Mouse (Mus musculus) kidney, embryonic 15.5 days (tissue): ENCODE results near the gene Gtf2e1. TPM values are rescaled to one million over a fixed set of nuclear protein-coding genes. Genes with fewer than 3 reads are reported as not detected.
A peak's percentile ranks its signal among the peaks of the same experiment; 100 is the strongest.

Experiments used
- ATAC-seq: fragments of 200-750 bp; cut with Nextera tagmentation; replicated peaks from 2 replicates; pipeline ENCODE4 v1.8.0; 2017; ENCODE audit warnings: moderate TSS enrichment; ENCODE audit not compliant: low FRiP score
- H3K27ac ChIP-seq: fragments of 300-500 bp; sonication (generic); 2 replicates; pipeline ENCODE4 v1.5.1; 2015; ENCODE audit warnings: mild to moderate bottlenecking, inconsistent platforms
- H3K27me3 ChIP-seq: fragments of 300-500 bp; sonication (generic); 2 replicates; pipeline ENCODE4 v1.6.1; 2015; ENCODE audit warnings: inconsistent platforms
- H3K36me3 ChIP-seq: fragments of 300-500 bp; sonication (generic); 2 replicates; pipeline ENCODE4 v1.6.1; 2015; ENCODE audit warnings: inconsistent platforms
- H3K4me1 ChIP-seq: fragments of 300-500 bp; sonication (generic); 2 replicates; pipeline ENCODE4 v1.6.1; 2015; ENCODE audit warnings: inconsistent platforms
- H3K4me2 ChIP-seq: fragments of 300-500 bp; sonication (generic); 2 replicates; pipeline ENCODE4 v1.6.1; 2015; ENCODE audit warnings: moderate library complexity, mild to moderate bottlenecking, inconsistent platforms
- H3K4me3 ChIP-seq: fragments of 300-500 bp; sonication (generic); replicated peaks from 2 replicates; pipeline ENCODE4 v1.5.1; 2015; ENCODE audit warnings: mild to moderate bottlenecking, inconsistent platforms
- H3K9ac ChIP-seq: fragments of 300-500 bp; sonication (generic); 2 replicates; pipeline ENCODE4 v1.6.1; 2015; ENCODE audit warnings: mild to moderate bottlenecking, inconsistent platforms
- H3K9me3 ChIP-seq: fragments of 300-500 bp; sonication (generic); replicated peaks from 2 replicates; pipeline ENCODE4 v1.6.1; 2016; ENCODE audit warnings: inconsistent platforms
- WGBS: fragments of 180-500 bp; shearing (Covaris S2); methylation state at CpG from one replicate; pipeline ENCODE4 v1.1.7; 2015; ENCODE audit warnings: mixed read lengths; 5-methylcytosine and 5-hydroxymethylcytosine counted together
- polyA plus RNA-seq: library from polyadenylated mRNA; unstranded; fragments of >200 nt; fragmentation: Nextera tagmentation; extraction: Ambion mirVana; gene quantifications from 2 replicates; pipeline ENCODE4 v1.2.1, GENCODE M21; 2015

Gene Gtf2e1
- 27.6 and 27.9 TPM in 2 replicates for polyA plus RNA-seq

- 2% methylated on average over 41 of the region's 41 CpGs for WGBS
These were observed at the start of gene Gtf2e1, which contains the start of gene Rabl3 for GRCm38 (mm10) chr16:37539611-37540580. Gene Gtf2e1, minus strand, starts transcription at chr16:37539789. Gene Rabl3, plus strand, starts transcription at chr16:37539885.

DNA sequence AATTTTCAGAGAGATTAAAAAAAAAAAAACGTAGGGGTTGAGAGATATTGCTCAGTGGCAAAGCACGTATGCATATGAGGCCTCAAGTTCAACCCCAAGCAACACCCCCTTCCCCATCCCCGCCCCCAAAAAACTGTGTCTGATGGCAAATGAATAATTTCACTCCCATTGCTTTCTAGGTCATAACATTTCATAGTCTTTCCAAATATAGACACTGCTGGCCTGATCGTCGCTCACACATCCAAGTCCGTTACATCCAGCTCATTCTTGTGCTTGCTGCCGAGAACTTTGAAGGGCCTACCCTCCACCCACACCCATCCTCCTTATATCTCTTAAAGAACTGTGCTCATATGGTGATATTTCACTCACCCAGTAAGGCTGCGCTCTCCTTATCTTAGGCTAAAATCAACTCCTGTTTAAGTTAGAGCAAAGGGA is 45.6 kb upstream of the Gtf2e1 start:
- H3K4me2 ChIP-seq = peak overlapping the region; percentile 61
- peaks cover 10% of the 10 kb centered on the region for H3K4me1 ChIP-seq
- peak overlapping the region; percentile 34; the same call in 1 of the 2 replicates for H3K4me3 ChIP-seq

More at GRCm38 (mm10) chr16:37539611-37540580, at the start of gene Gtf2e1, which contains the start of gene Rabl3:
- Histone ChIP-seq H3K27me3 (no peaks in the 10 kb centered on the region), H3K4me3 (peak within 1 kb of the TSS; percentile 90), H3K36me3 (peaks cover 30% of the 10 kb centered on the region), H3K4me1 (peaks cover 14% of the 10 kb centered on the region), H3K27ac (peak within 1 kb of the TSS; percentile 93), H3K4me2 (peak within 1 kb of the TSS; percentile 84), H3K9me3 (no peaks in the 10 kb centered on the region), H3K9ac (peak within 1 kb of the TSS; percentile 84)
- peak; percentile 100 for ATAC-seq

DNA sequence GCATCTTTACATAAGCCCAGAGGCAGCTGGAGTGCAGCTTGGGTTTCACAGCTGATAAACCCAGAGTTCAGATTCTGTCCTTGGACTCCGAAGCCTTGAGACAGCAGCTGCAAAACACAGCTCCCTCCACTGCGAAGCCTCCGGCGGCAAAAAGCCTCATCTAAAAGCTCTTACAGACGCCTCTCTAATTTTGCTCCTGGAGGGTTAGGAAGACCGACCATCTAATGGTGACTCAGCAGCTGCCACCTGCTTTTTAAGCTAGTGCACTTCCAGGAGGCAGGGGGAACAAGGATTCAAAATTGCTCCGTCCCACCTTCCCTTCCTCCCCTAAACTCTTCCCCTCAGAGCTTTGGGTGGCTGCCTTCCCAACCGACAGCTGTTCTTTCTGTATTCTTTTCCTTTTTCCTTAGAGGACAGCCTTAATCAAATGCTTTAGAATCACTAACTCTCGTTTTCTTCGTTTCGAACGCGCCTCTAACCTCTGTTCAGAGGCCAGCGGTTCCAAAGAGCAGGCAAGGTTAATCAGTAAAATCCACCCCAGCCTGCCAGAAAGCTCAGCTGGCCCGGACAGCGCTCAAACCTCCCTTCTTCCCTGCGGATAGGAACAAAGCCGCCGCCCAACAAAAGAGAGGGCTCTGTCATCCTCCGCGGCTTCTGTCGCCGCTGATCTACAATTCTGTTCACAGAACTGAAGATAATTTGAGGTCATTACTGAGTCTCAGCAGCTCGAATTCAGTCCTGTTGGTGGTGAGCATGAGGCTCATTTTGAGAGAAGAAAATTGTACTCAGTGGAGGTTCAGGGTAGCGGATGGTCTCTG is 44.8 kb upstream of the Gtf2e1 start:
- Histone ChIP-seq H3K9me3 (no peaks in the 10 kb centered on the region), H3K4me2 (peak overlapping the region; percentile 61), H3K9ac (0 out of 2 replicates have a peak overlapping the region, but pooled peaks have one; percentile 5), H3K36me3 (no peaks in the 10 kb centered on the region), H3K27me3 (no peaks in the 10 kb centered on the region), H3K27ac (peak overlapping the region; percentile 80), H3K4me1 (peaks cover 10% of the 10 kb centered on the region), H3K4me3 (peak overlapping the region; percentile 34)
- 4% methylated on average over 25 of the region's 25 CpGs for WGBS
- ATAC-seq = peak; percentile 78

More for the DNA sequence above, 45.6 kb upstream of the Gtf2e1 start:
- WGBS = 59% methylated on average over 8 of the region's 8 CpGs
- H3K27me3 ChIP-seq = no peaks in the 10 kb centered on the region
- H3K36me3 ChIP-seq = no peaks in the 10 kb centered on the region
- no peak overlapping the region for H3K27ac ChIP-seq
- H3K9ac ChIP-seq = no peak overlapping the region
- no peak for ATAC-seq
- no peaks in the 10 kb centered on the region for H3K9me3 ChIP-seq

DNA sequence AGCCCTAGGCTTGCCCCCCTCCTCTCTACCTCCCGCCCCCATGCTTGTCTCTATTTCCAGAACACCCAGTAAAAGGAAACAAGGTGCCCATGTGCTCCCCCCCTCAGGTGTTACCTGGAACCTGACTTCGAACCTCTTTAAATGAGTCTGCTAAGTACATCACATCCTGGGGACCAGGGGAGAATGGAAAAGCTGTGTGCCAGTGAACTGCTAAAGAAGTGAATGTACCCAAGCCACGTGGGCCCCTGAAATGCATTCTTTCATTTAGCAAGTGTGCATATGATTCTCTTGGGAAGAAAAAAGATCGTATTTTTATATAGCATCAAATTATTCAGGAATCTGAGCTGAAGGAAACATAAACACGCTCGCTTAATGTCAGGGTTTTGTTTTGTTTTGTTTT is 44.2 kb upstream of the Gtf2e1 start:
- no peaks in the 10 kb centered on the region for H3K27me3 ChIP-seq
- H3K27ac ChIP-seq = peak overlapping the region; percentile 80
- H3K4me3 ChIP-seq = peak overlapping the region; percentile 34
- H3K4me2 ChIP-seq = peak overlapping the region; percentile 61
- no peaks in the 10 kb centered on the region for H3K9me3 ChIP-seq
- peaks cover 10% of the 10 kb centered on the region for H3K4me1 ChIP-seq
- H3K9ac ChIP-seq = 0 out of 2 replicates have a peak overlapping the region, but pooled peaks have one; percentile 5
- WGBS = 39% methylated on average over 6 of the region's 6 CpGs
- ATAC-seq = no peak
- no peaks in the 10 kb centered on the region for H3K36me3 ChIP-seq

DNA sequence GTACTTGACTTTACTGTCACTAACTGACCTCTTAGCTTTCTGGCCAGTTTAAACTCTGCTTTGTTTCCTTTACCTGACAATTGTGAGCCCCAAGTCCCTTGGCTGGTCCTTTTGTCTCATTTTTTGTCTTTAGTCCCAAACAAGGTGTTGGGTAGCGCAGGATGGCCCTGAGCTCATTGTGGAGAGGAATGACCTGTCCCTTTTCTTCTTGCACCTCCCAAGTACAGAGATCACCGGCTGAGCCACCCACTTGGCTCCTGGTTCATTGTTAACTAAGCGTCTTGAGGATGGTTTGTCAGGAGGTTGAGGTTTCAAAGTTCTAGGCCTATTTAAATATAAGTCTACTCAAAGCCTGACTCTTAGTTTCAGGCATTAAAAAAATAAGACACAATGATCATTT is 43.7 kb upstream of the Gtf2e1 start:
- no peak for ATAC-seq
- Histone ChIP-seq H3K4me1 (peaks cover 10% of the 10 kb centered on the region), H3K4me3 (no peak overlapping the region), H3K4me2 (no peak overlapping the region), H3K9ac (no peak overlapping the region), H3K9me3 (no peaks in the 10 kb centered on the region), H3K36me3 (no peaks in the 10 kb centered on the region), H3K27me3 (no peaks in the 10 kb centered on the region), H3K27ac (no peak overlapping the region)
- WGBS = 87% methylated on average over 3 of the region's 3 CpGs

DNA sequence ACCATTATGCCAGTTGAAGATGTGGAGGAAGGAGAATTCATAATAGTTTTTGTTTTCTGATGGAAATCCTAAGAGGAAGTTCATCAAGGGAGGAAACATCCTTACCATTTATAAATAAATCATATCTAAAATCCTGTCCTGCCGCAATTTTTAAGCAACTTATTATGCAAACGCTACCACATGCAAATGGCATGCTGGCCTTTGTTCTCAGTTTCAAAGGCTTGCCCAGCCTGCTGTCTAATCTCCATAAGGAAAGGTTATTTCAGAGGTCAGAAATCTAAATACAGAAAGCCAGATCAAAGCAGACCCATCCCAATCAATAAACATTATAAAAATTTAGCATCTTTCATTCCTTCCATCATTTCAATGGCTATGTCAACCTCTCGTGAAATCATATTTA is 42.3 kb upstream of the Gtf2e1 start:
- no peaks in the 10 kb centered on the region for H3K9me3 ChIP-seq
- H3K27ac ChIP-seq = no peak overlapping the region
- no peak overlapping the region for H3K4me3 ChIP-seq
- H3K27me3 ChIP-seq = no peaks in the 10 kb centered on the region
- 80% methylated on average over 3 of the region's 3 CpGs for WGBS
- no peak overlapping the region for H3K4me2 ChIP-seq
- peaks cover 10% of the 10 kb centered on the region for H3K4me1 ChIP-seq
- H3K36me3 ChIP-seq = no peaks in the 10 kb centered on the region
- H3K9ac ChIP-seq = no peak overlapping the region
- ATAC-seq = no peak

- no peaks in the 10 kb centered on the region for H3K36me3 ChIP-seq
- no peak overlapping the region for H3K4me3 ChIP-seq
- H3K27ac ChIP-seq = no peak overlapping the region
- H3K4me2 ChIP-seq = no peak overlapping the region
- H3K9me3 ChIP-seq = no peaks in the 10 kb centered on the region
- peaks cover 10% of the 10 kb centered on the region for H3K4me1 ChIP-seq
- 84% methylated on average over 4 of the region's 4 CpGs for WGBS
- no peak overlapping the region for H3K9ac ChIP-seq
- ATAC-seq = no peak
- no peaks in the 10 kb centered on the region for H3K27me3 ChIP-seq
These were observed 41.1 kb upstream of the Gtf2e1 start for GRCm38 (mm10) chr16:37580651-37581050.

DNA sequence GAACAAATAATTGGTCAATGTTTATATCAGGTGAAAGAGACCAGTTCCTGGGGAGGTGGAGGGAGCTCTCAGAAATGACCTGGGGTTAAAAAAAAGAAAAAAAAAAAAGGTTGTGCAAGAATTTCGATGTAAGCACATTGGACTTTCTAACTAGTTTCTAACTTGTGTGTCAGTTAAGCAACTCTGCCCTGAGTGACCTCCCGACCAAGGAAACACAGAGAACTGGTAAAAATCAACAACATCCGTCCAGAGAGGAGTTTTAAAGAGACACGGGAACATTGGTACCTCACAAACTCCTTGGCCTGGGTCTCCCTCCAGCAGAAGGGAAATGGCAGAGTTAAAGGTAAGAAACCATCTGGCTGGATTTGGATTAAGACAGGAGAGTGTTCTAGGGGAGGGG is 40.4 kb upstream of the Gtf2e1 start, which contains the start of gene Hgd:
Gene Hgd (plus strand): TSS at position 160 of the 400 bp plus-strand sequence.
- H3K36me3 ChIP-seq = no peaks in the 10 kb centered on the region
- ATAC-seq = no peak
- H3K9ac ChIP-seq = no peak within 1 kb of the TSS
- no peak within 1 kb of the TSS for H3K27ac ChIP-seq
- no peak within 1 kb of the TSS for H3K4me3 ChIP-seq
- 50% methylated on average over 4 of the region's 4 CpGs for WGBS
- peaks cover 10% of the 10 kb centered on the region for H3K4me1 ChIP-seq
- no peaks in the 10 kb centered on the region for H3K9me3 ChIP-seq
- H3K4me2 ChIP-seq = no peak within 1 kb of the TSS
- no peaks in the 10 kb centered on the region for H3K27me3 ChIP-seq

DNA sequence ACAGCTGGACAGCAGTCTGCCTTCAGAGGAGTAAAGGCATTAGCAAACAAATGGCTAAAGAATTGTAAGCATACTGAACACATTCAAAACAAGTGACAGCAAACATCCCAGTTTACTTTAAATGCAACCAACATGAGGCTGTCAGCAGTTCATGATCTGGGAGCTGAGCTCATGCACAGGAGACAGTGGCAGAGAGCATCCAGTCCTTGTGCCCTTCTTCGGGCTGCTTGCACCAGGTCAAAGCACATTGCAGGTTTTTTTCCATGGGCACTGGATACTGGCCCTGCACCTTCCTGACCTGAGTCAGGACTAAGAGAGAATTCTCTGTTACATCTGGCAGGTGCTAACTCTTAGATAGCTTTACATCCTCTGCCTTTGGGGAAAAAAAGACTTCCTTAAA is 40.0 kb upstream of the Gtf2e1 start:
- Histone ChIP-seq H3K27ac (no peak overlapping the region), H3K36me3 (no peaks in the 10 kb centered on the region), H3K27me3 (no peaks in the 10 kb centered on the region), H3K9ac (no peak overlapping the region), H3K4me3 (no peak overlapping the region), H3K9me3 (no peaks in the 10 kb centered on the region), H3K4me2 (no peak overlapping the region), H3K4me1 (peaks cover 10% of the 10 kb centered on the region)
- no peak for ATAC-seq
- WGBS = 81% methylated on average over 1 of the region's 1 CpGs

DNA sequence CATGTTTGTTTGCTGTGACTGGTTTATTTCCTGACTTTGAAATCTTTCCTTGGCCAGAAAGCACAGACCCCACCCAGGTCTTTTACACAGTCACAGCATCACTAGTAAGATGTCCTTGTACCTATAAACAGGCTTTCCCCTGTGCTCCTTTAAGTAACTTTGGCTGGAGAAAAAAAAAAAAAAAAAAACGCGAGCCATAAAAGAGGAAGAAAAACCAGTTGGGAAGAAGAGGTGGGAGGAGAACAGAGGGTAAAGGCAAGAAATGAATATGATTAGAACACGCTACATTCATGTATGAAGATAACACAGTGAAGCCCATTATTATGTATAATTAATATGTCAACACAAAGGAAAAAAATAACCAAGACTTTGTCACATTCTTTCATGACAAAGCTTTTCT is 35.7 kb upstream of the Gtf2e1 start:
- H3K9me3 ChIP-seq = peaks cover 6% of the 10 kb centered on the region; the same call in 1 of the 2 replicates
- H3K4me3 ChIP-seq = no peak overlapping the region
- H3K4me1 ChIP-seq = no peaks in the 10 kb centered on the region
- H3K9ac ChIP-seq = no peak overlapping the region
- H3K27me3 ChIP-seq = no peaks in the 10 kb centered on the region
- peaks cover 16% of the 10 kb centered on the region for H3K36me3 ChIP-seq
- no peak overlapping the region for H3K27ac ChIP-seq
- 56% methylated on average over 3 of the region's 3 CpGs for WGBS
- no peak for ATAC-seq
- no peak overlapping the region for H3K4me2 ChIP-seq

DNA sequence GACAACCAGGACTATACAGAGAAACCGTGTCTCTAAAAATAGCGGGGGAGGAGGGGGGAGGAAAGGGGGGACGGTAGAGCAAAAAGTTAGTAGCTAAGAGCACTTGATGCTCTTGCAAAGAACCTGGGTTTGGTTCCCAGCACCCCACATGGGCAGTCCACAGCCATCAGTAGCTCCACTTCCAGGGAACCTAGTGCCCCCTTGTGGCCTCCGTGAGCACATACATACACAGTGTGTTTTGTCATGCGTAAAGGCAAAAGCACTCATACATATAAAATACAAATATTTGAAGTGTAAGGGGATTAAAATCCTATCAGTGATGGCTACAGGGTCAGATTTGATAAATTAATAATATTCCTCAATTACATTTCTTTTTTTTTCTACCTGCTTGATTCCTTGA is 33.5 kb upstream of the Gtf2e1 start:
- no peak for ATAC-seq
- Histone ChIP-seq H3K27ac (no peak overlapping the region), H3K4me3 (no peak overlapping the region), H3K27me3 (no peaks in the 10 kb centered on the region), H3K36me3 (peaks cover 22% of the 10 kb centered on the region), H3K9me3 (peaks cover 6% of the 10 kb centered on the region; the same call in 1 of the 2 replicates), H3K9ac (no peak overlapping the region), H3K4me2 (no peak overlapping the region), H3K4me1 (no peaks in the 10 kb centered on the region)
- 92% methylated on average over 5 of the region's 5 CpGs for WGBS
